Mouse (Mus musculus): Measurements from ENCODE around the gene Slc22a16. TPM values are rescaled to one million over a fixed set of nuclear protein-coding genes. Genes with fewer than 3 reads are reported as not detected.
"Not testable (repeated sequence)": the region's sequence is repeated elsewhere in the genome, so short reads cannot be mapped to it uniquely, and the experiment has no call there.

The Slc22a16 gene
- polyA plus RNA-seq, 1 experiment, result not detected

GRCm38 (mm10) chr10:40551801-40552200 lies 18.3 kb upstream of the Slc22a16 start:
- Histone ChIP-seq H3K27ac (ENCODE audit: insufficient read depth, low read depth, low read length) (no peak overlapping the region), H3K27me3 (replicated peaks; ENCODE audit: control insufficient read depth, insufficient read depth, low read length) (no peaks in the 10 kb centered on the region), H3K4me1 (ENCODE audit: control insufficient read depth, insufficient read depth, low read length) (no peaks in the 10 kb centered on the region), H3K4me3 (ENCODE audit: insufficient read depth, low read depth, low read length) (no peak overlapping the region), H3K36me3 (ENCODE audit: control insufficient read depth, insufficient read depth, low read length) (no peaks in the 10 kb centered on the region)
- TF ChIP-seq CTCF (conservative IDR thresholded peaks at IDR 0.05; ENCODE audit: insufficient read depth, insufficient read length, low read depth, low read length) (no peak), POLR2A (IDR thresholded peaks at IDR 0.05; ENCODE audit: low read depth, low read length) (no peak)
- DNase-seq, result no peak
- WGBS, result 18% methylated on average over 2 of the region's 2 CpGs

GRCm38 (mm10) chr10:40565695-40566094 lies 4.4 kb upstream of the Slc22a16 start:
- DNase-seq; H3K4me1 ChIP-seq (ENCODE audit: control insufficient read depth, insufficient read depth, low read length); H3K27ac ChIP-seq (ENCODE audit: insufficient read depth, low read depth, low read length); H3K4me3 ChIP-seq (ENCODE audit: insufficient read depth, low read depth, low read length); H3K36me3 ChIP-seq (ENCODE audit: control insufficient read depth, insufficient read depth, low read length); H3K27me3 ChIP-seq (replicated peaks; ENCODE audit: control insufficient read depth, insufficient read depth, low read length): not testable (repeated sequence)
- WGBS, result 96% methylated on average over 6 of the region's 6 CpGs

- no peak for DNase-seq
- 86% methylated on average over 7 of the region's 7 CpGs for WGBS
- TF ChIP-seq POLR2A (IDR thresholded peaks at IDR 0.05; ENCODE audit: low read depth, low read length) (no peak), CTCF (conservative IDR thresholded peaks at IDR 0.05; ENCODE audit: insufficient read depth, insufficient read length, low read depth, low read length) (no peak)
- Histone ChIP-seq H3K4me1 (ENCODE audit: control insufficient read depth, insufficient read depth, low read length) (no peaks in the 10 kb centered on the region), H3K27ac (ENCODE audit: insufficient read depth, low read depth, low read length) (no peak overlapping the region), H3K27me3 (replicated peaks; ENCODE audit: control insufficient read depth, insufficient read depth, low read length) (no peaks in the 10 kb centered on the region), H3K4me3 (ENCODE audit: insufficient read depth, low read depth, low read length) (no peak overlapping the region), H3K36me3 (ENCODE audit: control insufficient read depth, insufficient read depth, low read length) (no peaks in the 10 kb centered on the region)
These were observed 5.9 kb downstream of the Slc22a16 start for GRCm38 (mm10) chr10:40575912-40576634.

GRCm38 (mm10) chr10:40583584-40584255 lies 13.6 kb downstream of the Slc22a16 start:
- Histone ChIP-seq H3K4me3 (ENCODE audit: insufficient read depth, low read depth, low read length) (no peak overlapping the region), H3K27ac (ENCODE audit: insufficient read depth, low read depth, low read length) (no peak overlapping the region), H3K4me1 (ENCODE audit: control insufficient read depth, insufficient read depth, low read length) (no peaks in the 10 kb centered on the region), H3K36me3 (ENCODE audit: control insufficient read depth, insufficient read depth, low read length) (no peaks in the 10 kb centered on the region), H3K27me3 (replicated peaks; ENCODE audit: control insufficient read depth, insufficient read depth, low read length) (no peaks in the 10 kb centered on the region)
- TF ChIP-seq CTCF (conservative IDR thresholded peaks at IDR 0.05; ENCODE audit: insufficient read depth, insufficient read length, low read depth, low read length), result peak; percentile 49
- TF ChIP-seq POLR2A (IDR thresholded peaks at IDR 0.05; ENCODE audit: low read depth, low read length), result no peak
- WGBS, result 81% methylated on average over 8 of the region's 8 CpGs
- peak; percentile 32 for DNase-seq

- WGBS, result 66% methylated on average over 7 of the region's 7 CpGs
- no peak for TF ChIP-seq CTCF (conservative IDR thresholded peaks at IDR 0.05; ENCODE audit: insufficient read depth, insufficient read length, low read depth, low read length)
- TF ChIP-seq POLR2A (IDR thresholded peaks at IDR 0.05; ENCODE audit: low read depth, low read length), result no peak
- DNase-seq, result no peak
These were observed 22.1 kb downstream of the Slc22a16 start for GRCm38 (mm10) chr10:40592186-40592585.

GRCm38 (mm10) chr10:40597177-40597576 lies 27.0 kb downstream of the Slc22a16 start:
- no peaks in the 10 kb centered on the region for H3K4me1 ChIP-seq (ENCODE audit: control insufficient read depth, insufficient read depth, low read length)
- no peak overlapping the region for H3K4me3 ChIP-seq (ENCODE audit: insufficient read depth, low read depth, low read length)
- peak; percentile 26 for DNase-seq
- TF ChIP-seq POLR2A (IDR thresholded peaks at IDR 0.05; ENCODE audit: low read depth, low read length) (no peak), CTCF (conservative IDR thresholded peaks at IDR 0.05; ENCODE audit: insufficient read depth, insufficient read length, low read depth, low read length) (no peak)
- no peak overlapping the region for H3K27ac ChIP-seq (ENCODE audit: insufficient read depth, low read depth, low read length)
- H3K36me3 ChIP-seq (ENCODE audit: control insufficient read depth, insufficient read depth, low read length), result no peaks in the 10 kb centered on the region
- H3K27me3 ChIP-seq (replicated peaks; ENCODE audit: control insufficient read depth, insufficient read depth, low read length), result no peaks in the 10 kb centered on the region
- WGBS, result 84% methylated on average over 3 of the region's 3 CpGs

More at GRCm38 (mm10) chr10:40592186-40592585, 22.1 kb downstream of the Slc22a16 start:
- H3K27me3 ChIP-seq (replicated peaks; ENCODE audit: control insufficient read depth, insufficient read depth, low read length), result no peaks in the 10 kb centered on the region
- H3K27ac ChIP-seq (ENCODE audit: insufficient read depth, low read depth, low read length), result no peak overlapping the region
- no peaks in the 10 kb centered on the region for H3K4me1 ChIP-seq (ENCODE audit: control insufficient read depth, insufficient read depth, low read length)
- no peaks in the 10 kb centered on the region for H3K36me3 ChIP-seq (ENCODE audit: control insufficient read depth, insufficient read depth, low read length)
- no peak overlapping the region for H3K4me3 ChIP-seq (ENCODE audit: insufficient read depth, low read depth, low read length)

- Histone ChIP-seq H3K4me3 (ENCODE audit: insufficient read depth, low read depth, low read length) (no peak overlapping the region), H3K27ac (ENCODE audit: insufficient read depth, low read depth, low read length) (no peak overlapping the region), H3K27me3 (replicated peaks; ENCODE audit: control insufficient read depth, insufficient read depth, low read length) (no peaks in the 10 kb centered on the region), H3K36me3 (ENCODE audit: control insufficient read depth, insufficient read depth, low read length) (no peaks in the 10 kb centered on the region), H3K4me1 (ENCODE audit: control insufficient read depth, insufficient read depth, low read length) (no peaks in the 10 kb centered on the region)
- 61% methylated on average over 6 of the region's 6 CpGs for WGBS
- TF ChIP-seq CTCF (conservative IDR thresholded peaks at IDR 0.05; ENCODE audit: insufficient read depth, insufficient read length, low read depth, low read length) (peak; percentile 27; the same call in 1 of the 2 replicates), POLR2A (IDR thresholded peaks at IDR 0.05; ENCODE audit: low read depth, low read length) (no peak)
- DNase-seq, result peak; percentile 21
These were observed 34.7 kb downstream of the Slc22a16 start for GRCm38 (mm10) chr10:40604706-40605394.
